Mouse (Mus musculus) lung, postnatal 0 days (tissue): ENCODE results near the gene Gfod2. TPM values are rescaled to one million over a fixed set of nuclear protein-coding genes. Genes with fewer than 3 reads are reported as not detected.
A peak's percentile ranks its signal among the peaks of the same experiment; 100 is the strongest.

Source experiments
- ATAC-seq: fragments of 200-750 bp; cut with Nextera tagmentation; 2 replicates; pipeline ENCODE4 v1.8.0; 2017; ENCODE audit warnings: moderate library complexity
- DNase-seq: peaks from one replicate; pipeline ENCODE4 v3.0.0-alpha.2; 2016; ENCODE audit warnings: low spot score
- H3K27ac ChIP-seq: fragments of 300-500 bp; sonication (generic); 2 replicates; pipeline ENCODE4 v1.5.1; 2014; ENCODE audit warnings: antibody characterized with exemption, mild to moderate bottlenecking, low read length, mixed read lengths
- H3K27me3 ChIP-seq: fragments of 300-500 bp; sonication (generic); replicated peaks from 2 replicates; pipeline ENCODE4 v1.6.1; 2014; ENCODE audit warnings: low read length, mixed read lengths; ENCODE audit not compliant: insufficient read depth
- H3K36me3 ChIP-seq: fragments of 300-500 bp; sonication (generic); 2 replicates; pipeline ENCODE4 v1.6.1; 2014; ENCODE audit warnings: low read length, mixed read lengths; ENCODE audit not compliant: insufficient read depth
- H3K4me1 ChIP-seq: fragments of 300-500 bp; sonication (generic); 2 replicates; pipeline ENCODE4 v1.6.1; 2014; ENCODE audit warnings: antibody characterized with exemption, low read depth, low read length, mixed read lengths; ENCODE audit not compliant: insufficient read depth
- H3K4me2 ChIP-seq: fragments of 300-500 bp; sonication (generic); replicated peaks from 2 replicates; pipeline ENCODE4 v1.6.1; 2014; ENCODE audit warnings: low read depth, mild to moderate bottlenecking, low read length, moderate library complexity, mixed read lengths
- H3K4me3 ChIP-seq: fragments of 300-500 bp; sonication (generic); 2 replicates; pipeline ENCODE4 v1.5.1; 2014; ENCODE audit warnings: low read depth, low read length
- H3K9ac ChIP-seq: fragments of 300-500 bp; sonication (generic); replicated peaks from 2 replicates; pipeline ENCODE4 v1.6.1; 2014; ENCODE audit warnings: low read depth, mild to moderate bottlenecking
- H3K9me3 ChIP-seq: fragments of 300-500 bp; sonication (generic); 2 replicates; pipeline ENCODE4 v1.6.1; 2016; ENCODE audit warnings: low read length, mixed read lengths
- CTCF ChIP-seq: IDR thresholded peaks from 2 replicates; pipeline ENCODE4 v1.5.1; 2016; ENCODE audit warnings: antibody characterized with exemption, mild to moderate bottlenecking
- EP300 ChIP-seq: IDR thresholded peaks from 2 replicates; pipeline ENCODE4 v1.6.1; 2016; ENCODE audit warnings: antibody characterized with exemption, mild to moderate bottlenecking, control low read depth
- WGBS: fragments of 180-500 bp; shearing (Covaris S2); extraction: QIAGEN DNeasy Blood & Tissue Kit; methylation state at CpG from one replicate; pipeline ENCODE4 v1.1.7; 2014; 5-methylcytosine and 5-hydroxymethylcytosine counted together
- polyA plus RNA-seq: library from polyadenylated mRNA; unstranded; fragments of >200 nt; fragmentation: Nextera tagmentation; extraction: Ambion mirVana; gene quantifications from 2 replicates; pipeline ENCODE4 v1.2.1, GENCODE M21; 2015

The Gfod2 gene
- polyA plus RNA-seq, 1 experiment from 2014 or later: 19.5 TPM

DNA sequence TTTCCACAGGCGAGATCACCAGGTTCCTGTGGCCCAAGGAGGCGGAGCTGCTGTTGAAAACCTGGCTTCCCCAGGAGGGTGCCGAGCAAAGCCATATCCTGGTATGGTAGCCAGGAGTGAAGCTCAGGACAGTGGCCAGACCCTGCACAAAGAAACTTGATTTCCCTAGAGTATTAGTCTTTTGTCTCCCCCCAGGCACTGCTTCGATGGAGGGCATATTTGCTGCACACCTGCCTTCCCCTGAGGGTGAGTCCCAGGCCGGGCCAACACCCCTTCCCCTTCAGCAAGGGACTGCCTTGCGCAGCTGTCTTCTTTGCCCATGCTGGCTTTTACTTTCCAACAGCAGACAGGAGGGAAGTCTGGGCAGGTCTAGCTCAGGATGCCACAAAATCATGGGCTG lies 71.9 kb downstream of the Gfod2 start:
- Histone ChIP-seq H3K9ac (no peak overlapping the region), H3K27ac (no peak overlapping the region), H3K9me3 (no peaks in the 10 kb centered on the region), H3K4me2 (no peak overlapping the region), H3K36me3 (peaks cover 12% of the 10 kb centered on the region; the same call in 1 of the 2 replicates), H3K4me3 (no peak overlapping the region), H3K4me1 (no peaks in the 10 kb centered on the region), H3K27me3 (no peaks in the 10 kb centered on the region)
- DNase-seq: no peak
- no peak for TF ChIP-seq CTCF
- ATAC-seq: no peak
- WGBS: 64% methylated on average over 6 of the region's 6 CpGs

DNA sequence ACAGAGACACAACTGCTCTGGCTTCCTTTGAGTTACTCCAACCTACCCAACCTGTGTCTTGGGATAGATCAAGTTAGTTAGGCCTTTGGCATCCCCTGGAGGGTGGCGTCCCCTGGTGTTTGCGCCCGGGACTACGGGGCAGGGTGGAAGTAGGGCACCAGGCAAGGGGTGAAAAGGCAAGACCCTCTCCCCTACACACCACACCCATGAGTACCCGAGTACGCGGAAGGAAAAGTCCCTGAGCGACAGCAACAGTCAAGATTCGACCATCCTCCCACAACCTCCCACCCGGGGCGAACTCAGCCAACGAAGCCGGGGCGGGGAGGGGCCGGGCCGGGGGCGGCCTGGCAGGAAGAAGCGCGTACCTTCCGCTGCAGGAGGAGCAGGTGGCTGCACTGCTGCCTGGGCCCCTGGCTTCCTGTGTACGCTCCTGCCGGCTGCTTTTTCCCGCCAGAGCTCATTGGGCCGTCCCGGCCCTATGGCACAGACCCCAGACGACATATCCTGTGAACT lies 72.6 kb downstream of the Gfod2 start, which contains the start of gene Carmil2:
Carmil2 (plus strand) TSS at position 479 of the 513 bp plus-strand sequence.
- Histone ChIP-seq H3K27me3 (no peaks in the 10 kb centered on the region), H3K27ac (no peak within 1 kb of the TSS), H3K9me3 (no peaks in the 10 kb centered on the region), H3K9ac (no peak within 1 kb of the TSS), H3K4me3 (no peak within 1 kb of the TSS; the same call in 1 of the 2 replicates), H3K4me1 (no peaks in the 10 kb centered on the region), H3K4me2 (peak within 1 kb of the TSS; percentile 43), H3K36me3 (peaks cover 18% of the 10 kb centered on the region; the same call in 1 of the 2 replicates)
- 11% methylated on average over 17 of the region's 26 CpGs for WGBS
- ATAC-seq (peak; percentile 61), DNase-seq (peak; percentile 42)
- TF ChIP-seq EP300 (no peak), CTCF (peak; percentile 85)

DNA sequence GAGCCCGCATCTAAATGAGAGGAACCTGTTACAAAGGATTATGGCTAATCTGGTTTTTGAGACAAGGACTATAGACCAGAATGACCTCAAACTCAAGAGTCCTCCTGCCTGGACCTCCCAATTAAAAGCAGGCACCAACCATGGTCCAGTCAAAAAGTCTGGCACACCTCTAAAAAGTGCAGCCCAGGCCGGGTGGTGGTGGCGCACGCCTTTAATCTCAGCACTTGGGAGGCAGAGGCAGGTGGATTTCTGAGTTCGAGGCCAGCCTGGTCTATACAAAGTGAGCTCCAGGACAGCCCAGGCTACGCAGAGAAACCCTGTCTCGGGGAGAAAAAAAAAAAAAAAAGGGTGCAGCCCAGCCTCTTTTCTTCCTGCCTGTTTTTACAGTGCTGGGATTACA lies 73.1 kb downstream of the Gfod2 start:
- WGBS: 71% methylated on average over 7 of the region's 7 CpGs
- H3K9me3 ChIP-seq: no peaks in the 10 kb centered on the region
- H3K27ac ChIP-seq: no peak overlapping the region
- H3K4me3 ChIP-seq: no peak overlapping the region
- TF ChIP-seq EP300 (no peak), CTCF (no peak)
- H3K36me3 ChIP-seq: peaks cover 24% of the 10 kb centered on the region
- no peaks in the 10 kb centered on the region for H3K4me1 ChIP-seq
- no peak overlapping the region for H3K9ac ChIP-seq
- DNase-seq (no peak), ATAC-seq (no peak)
- no peaks in the 10 kb centered on the region for H3K27me3 ChIP-seq
- H3K4me2 ChIP-seq: no peak overlapping the region

DNA sequence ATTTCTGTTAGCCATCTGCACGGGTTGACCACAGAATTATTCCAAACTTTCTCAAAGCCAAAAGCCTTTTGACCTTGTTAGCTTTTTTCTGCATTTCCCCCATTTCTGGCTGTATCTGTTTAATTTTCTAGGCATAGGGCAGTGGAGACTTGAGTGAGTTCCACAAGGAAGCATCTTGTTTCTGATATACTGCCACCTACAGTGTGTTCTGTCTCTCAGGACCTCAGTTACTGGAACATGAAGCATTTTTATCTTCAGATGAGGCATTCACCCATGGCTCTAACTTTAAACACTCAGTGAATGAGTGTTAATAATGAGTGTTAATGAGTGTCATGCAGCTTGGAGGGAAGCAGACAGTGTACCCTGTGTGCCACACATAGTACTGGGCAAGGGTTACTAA lies 80.6 kb downstream of the Gfod2 start:
- Histone ChIP-seq H3K9ac (no peak overlapping the region), H3K4me2 (no peak overlapping the region), H3K4me3 (no peak overlapping the region), H3K4me1 (no peaks in the 10 kb centered on the region), H3K36me3 (peaks cover 67% of the 10 kb centered on the region), H3K27ac (no peak overlapping the region), H3K9me3 (no peaks in the 10 kb centered on the region), H3K27me3 (no peaks in the 10 kb centered on the region)
- WGBS: 79% methylated on average over 1 of the region's 1 CpGs
- TF ChIP-seq CTCF (peak; percentile 38), EP300 (no peak)
- DNase-seq (no peak), ATAC-seq (no peak)

Other genes starting within 250 kb of the Gfod2 start
- 1.8 and 2.9 TPM in 2 replicates for gene Hsd11b2, start 239.9 kb downstream of the Gfod2 start, polyA plus RNA-seq
- gene Atp6v0d1, start 192.6 kb downstream of the Gfod2 start, polyA plus RNA-seq: 141 and 146 TPM in 2 replicates
- gene Ripor1, start 153.4 kb downstream of the Gfod2 start, polyA plus RNA-seq: 25.5 and 28.5 TPM in 2 replicates
- gene Ctcf, start 122.1 kb downstream of the Gfod2 start, polyA plus RNA-seq: 71.3 and 73.6 TPM in 2 replicates
- 0.44 and 0.75 TPM in 2 replicates for gene Agrp, start 121.3 kb downstream of the Gfod2 start, polyA plus RNA-seq
- 0.26 and 0.35 TPM in 2 replicates for gene Carmil2, start 72.4 kb downstream of the Gfod2 start, polyA plus RNA-seq
- 40.5 and 45.8 TPM in 2 replicates for gene Acd, start 57.6 kb downstream of the Gfod2 start, polyA plus RNA-seq
- gene Pard6a, start 57.5 kb downstream of the Gfod2 start, polyA plus RNA-seq: 14.8 and 16.6 TPM in 2 replicates
- gene 4933405L10Rik, start 51.0 kb downstream of the Gfod2 start, polyA plus RNA-seq: not detected in 2 replicates
- gene Enkd1, start 50.5 kb downstream of the Gfod2 start, polyA plus RNA-seq: 8.2 and 8.7 TPM in 2 replicates
- 10.5 and 10.9 TPM in 2 replicates for gene Ranbp10, start 68.7 kb upstream of the Gfod2 start, polyA plus RNA-seq
- gene Tsnaxip1, start 69.1 kb upstream of the Gfod2 start, polyA plus RNA-seq: 2.9 and 3.7 TPM in 2 replicates
- 14.3 and 15.9 TPM in 2 replicates for gene Cenpt, start 94.6 kb upstream of the Gfod2 start, polyA plus RNA-seq
- gene Thap11, start 96.5 kb upstream of the Gfod2 start, polyA plus RNA-seq: 46.3 and 50.1 TPM in 2 replicates
- 82.3 and 97.4 TPM in 2 replicates for gene Nutf2, start 101.9 kb upstream of the Gfod2 start, polyA plus RNA-seq
- 17.4 and 19.8 TPM in 2 replicates for gene Edc4, start 122.2 kb upstream of the Gfod2 start, polyA plus RNA-seq
- gene Nrn1l, start 134.9 kb upstream of the Gfod2 start, polyA plus RNA-seq: 0.27 and 0.48 TPM in 2 replicates
- 19.0 and 21.5 TPM in 2 replicates for gene Pskh1, start 141.8 kb upstream of the Gfod2 start, polyA plus RNA-seq
- 0.42 and 0.54 TPM in 2 replicates for gene Ctrl, start 175.2 kb upstream of the Gfod2 start, polyA plus RNA-seq
- gene Psmb10, start 179.8 kb upstream of the Gfod2 start, polyA plus RNA-seq: 75.9 and 77.2 TPM in 2 replicates
- 0.63 and 0.74 TPM in 2 replicates for gene Lcat, start 184.7 kb upstream of the Gfod2 start, polyA plus RNA-seq
- 29.2 and 33.9 TPM in 2 replicates for gene Slc12a4, start 207.4 kb upstream of the Gfod2 start, polyA plus RNA-seq
- 0.13 TPM in 1 of 2 replicates, not detected in the other for gene Dpep3, start 220.8 kb upstream of the Gfod2 start, polyA plus RNA-seq
- gene Dus2, start 232.7 kb upstream of the Gfod2 start, polyA plus RNA-seq: 7.4 and 8.8 TPM in 2 replicates
- gene Dpep2nb, start 247.3 kb upstream of the Gfod2 start, polyA plus RNA-seq: 0.12 TPM in 1 of 2 replicates, not detected in the other